Mouse (Mus musculus) hindbrain, embryonic 14.5 days (tissue): ENCODE data around the gene Mob3b. TPM values are rescaled to one million over a fixed set of nuclear protein-coding genes. Genes with fewer than 3 reads are reported as not detected.

Experiments
- ATAC-seq: fragments of 200-750 bp; cut with Nextera tagmentation; 2 replicates; pipeline ENCODE4 v1.8.0; 2017; ENCODE audit warnings: moderate number of reproducible peaks, mild to moderate bottlenecking, moderate TSS enrichment, moderate library complexity; ENCODE audit not compliant: low FRiP score
- DNase-seq: peaks from one replicate; pipeline ENCODE4 v3.0.0-alpha.2; 2015; ENCODE audit warnings: low spot score
- H3K27ac ChIP-seq: fragments of 300-500 bp; sonication (generic); 2 replicates; pipeline ENCODE4 v1.5.1; 2014; ENCODE audit warnings: mild to moderate bottlenecking, moderate library complexity
- H3K27me3 ChIP-seq: fragments of 300-500 bp; sonication (generic); 2 replicates; pipeline ENCODE4 v1.6.1; 2014; ENCODE audit warnings: mild to moderate bottlenecking, low read length, mixed read lengths; ENCODE audit not compliant: control insufficient read depth, insufficient read depth
- H3K36me3 ChIP-seq: fragments of 300-500 bp; sonication (generic); replicated peaks from 2 replicates; pipeline ENCODE4 v1.6.1; 2014; ENCODE audit not compliant: control insufficient read depth, insufficient read depth
- H3K4me1 ChIP-seq: fragments of 300-500 bp; sonication (generic); replicated peaks from 2 replicates; pipeline ENCODE4 v1.6.1; 2014; ENCODE audit warnings: antibody characterized with exemption, low read length, mixed read lengths; ENCODE audit not compliant: control insufficient read depth, insufficient read depth
- H3K4me2 ChIP-seq: fragments of 300-500 bp; sonication (generic); replicated peaks from 2 replicates; pipeline ENCODE4 v1.6.1; 2014; ENCODE audit warnings: mild to moderate bottlenecking, moderate library complexity
- H3K4me3 ChIP-seq: fragments of 300-500 bp; sonication (generic); replicated peaks from 2 replicates; pipeline ENCODE4 v1.5.1; 2014; ENCODE audit warnings: mild to moderate bottlenecking, low read length
- H3K9ac ChIP-seq: fragments of 300-500 bp; sonication (generic); 2 replicates; pipeline ENCODE4 v1.6.1; 2014
- H3K9me3 ChIP-seq: fragments of 300-500 bp; sonication (generic); 2 replicates; pipeline ENCODE4 v1.6.1; 2016; ENCODE audit warnings: low read length; ENCODE audit not compliant: control insufficient read depth
- WGBS: fragments of 180-500 bp; shearing (Covaris S2); extraction: QIAGEN DNeasy Blood & Tissue Kit; methylation state at CpG from one replicate; pipeline ENCODE4 v1.1.7; 2014; 5-methylcytosine and 5-hydroxymethylcytosine counted together
- polyA plus RNA-seq: library from polyadenylated mRNA; unstranded; fragments of >200 nt; fragmentation: Nextera tagmentation; extraction: Ambion mirVana; gene quantifications from 2 replicates; pipeline ENCODE4 v1.2.1, GENCODE M21; 2014

Mob3b gene
- polyA plus RNA-seq, 1 experiment from 2014 or later: 4.0 TPM

- H3K4me2 ChIP-seq: no peak overlapping the region
- H3K9me3 ChIP-seq: no peaks in the 10 kb centered on the region
Measured at GRCm38 (mm10) chr4:35006541-35007260, 150.6 kb downstream of the Mob3b start.

DNA sequence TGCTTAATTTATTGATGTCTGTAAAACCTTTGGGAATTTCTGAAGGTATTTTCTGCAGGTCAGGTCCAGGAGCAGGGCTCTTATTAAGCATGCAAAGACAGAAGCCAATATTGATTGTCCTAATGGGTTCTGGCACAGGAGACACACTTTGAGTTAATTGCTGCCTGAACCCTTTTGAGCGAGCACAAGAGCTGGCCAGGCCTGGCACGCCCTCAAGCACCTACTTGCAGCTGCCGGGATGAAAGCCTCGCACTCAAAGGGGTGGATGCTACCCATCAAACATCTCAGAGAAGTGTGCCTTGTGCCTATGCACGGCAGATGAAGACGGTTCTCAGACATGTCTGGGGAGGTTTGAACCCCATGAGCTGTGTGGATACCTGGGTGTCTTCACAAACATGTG, 151.2 kb downstream of the Mob3b start:
- H3K27ac ChIP-seq: peak overlapping the region; percentile 45; the same call in 1 of the 2 replicates
- H3K9ac ChIP-seq: no peak overlapping the region
- no peak overlapping the region for H3K4me3 ChIP-seq
- H3K27me3 ChIP-seq: no peaks in the 10 kb centered on the region
- ATAC-seq: peak; percentile 28; the same call in 1 of the 2 replicates
- no peak overlapping the region for H3K4me2 ChIP-seq
- no peaks in the 10 kb centered on the region for H3K9me3 ChIP-seq
- 0 out of 2 replicates have a peak, but pooled peaks cover 4% of the 10 kb centered on the region for H3K4me1 ChIP-seq
- DNase-seq: no peak
- 59% methylated on average over 6 of the region's 6 CpGs for WGBS
- H3K36me3 ChIP-seq: no peaks in the 10 kb centered on the region

More at GRCm38 (mm10) chr4:35006541-35007260, 150.6 kb downstream of the Mob3b start:
- Histone ChIP-seq H3K27me3 (no peaks in the 10 kb centered on the region), H3K9ac (no peak overlapping the region), H3K36me3 (no peaks in the 10 kb centered on the region), H3K27ac (peak overlapping the region; percentile 45; the same call in 1 of the 2 replicates), H3K4me3 (no peak overlapping the region), H3K4me1 (0 out of 2 replicates have a peak, but pooled peaks cover 4% of the 10 kb centered on the region)
- DNase-seq (no peak), ATAC-seq (no peak)
- WGBS: 49% methylated on average over 11 of the region's 11 CpGs

GRCm38 (mm10) chr4:35005068-35005769, 152.1 kb downstream of the Mob3b start:
- H3K9ac ChIP-seq: no peak overlapping the region
- no peak for ATAC-seq
- H3K4me3 ChIP-seq: no peak overlapping the region
- no peaks in the 10 kb centered on the region for H3K27me3 ChIP-seq
- no peak overlapping the region for H3K27ac ChIP-seq
- 77% methylated on average over 5 of the region's 5 CpGs for WGBS
- no peaks in the 10 kb centered on the region for H3K9me3 ChIP-seq
- no peak overlapping the region for H3K4me2 ChIP-seq
- 0 out of 2 replicates have a peak, but pooled peaks cover 4% of the 10 kb centered on the region for H3K4me1 ChIP-seq
- H3K36me3 ChIP-seq: no peaks in the 10 kb centered on the region
- DNase-seq: no peak

GRCm38 (mm10) chr4:35004473-35004872, 152.8 kb downstream of the Mob3b start:
- Histone ChIP-seq H3K9me3 (no peaks in the 10 kb centered on the region), H3K4me3 (no peak overlapping the region), H3K27ac (no peak overlapping the region), H3K27me3 (no peaks in the 10 kb centered on the region), H3K36me3 (no peaks in the 10 kb centered on the region), H3K9ac (no peak overlapping the region), H3K4me2 (no peak overlapping the region), H3K4me1 (0 out of 2 replicates have a peak, but pooled peaks cover 4% of the 10 kb centered on the region)
- DNase-seq (no peak), ATAC-seq (no peak)
- WGBS: 87% methylated on average over 8 of the region's 8 CpGs

DNA sequence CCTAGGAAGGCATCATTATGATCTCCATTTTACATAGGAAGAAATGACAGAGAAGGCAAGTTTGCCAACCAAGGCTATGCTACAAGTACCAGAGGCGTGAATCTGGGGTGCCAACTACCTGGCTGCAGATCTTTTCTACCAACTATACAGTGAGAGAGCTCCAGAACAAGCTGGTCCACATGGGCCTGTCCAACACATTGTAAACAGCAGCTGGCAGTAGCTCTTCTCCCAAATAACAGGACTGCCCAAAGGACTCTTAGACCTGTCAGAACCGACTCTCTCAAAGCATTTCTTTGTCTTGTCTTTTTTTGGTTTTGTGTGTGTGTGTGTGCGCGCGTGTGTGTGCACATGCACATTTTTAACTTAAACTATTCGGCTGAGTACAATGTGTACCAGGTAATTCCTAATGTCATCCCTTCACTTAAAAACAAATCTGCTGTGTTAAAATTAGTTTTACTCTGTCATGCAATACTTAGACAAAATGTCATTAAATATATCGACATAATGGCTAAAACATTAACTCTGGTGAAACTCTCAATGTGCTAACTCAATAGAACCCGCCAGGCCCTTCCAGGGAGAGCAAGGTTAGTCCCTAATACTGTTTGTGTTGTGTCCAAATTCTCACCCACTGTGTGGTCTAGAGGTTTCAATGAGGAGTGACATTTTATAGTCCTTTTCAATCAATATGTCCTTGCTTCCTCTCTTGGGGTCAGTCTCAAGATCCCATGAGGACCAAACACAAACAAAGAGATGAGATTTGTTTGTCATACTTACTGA, 153.5 kb downstream of the Mob3b start:
- no peak for ATAC-seq
- Histone ChIP-seq H3K4me3 (no peak overlapping the region), H3K9me3 (no peaks in the 10 kb centered on the region), H3K27me3 (no peaks in the 10 kb centered on the region), H3K4me2 (no peak overlapping the region), H3K36me3 (no peaks in the 10 kb centered on the region), H3K4me1 (0 out of 2 replicates have a peak, but pooled peaks cover 4% of the 10 kb centered on the region), H3K9ac (no peak overlapping the region), H3K27ac (no peak overlapping the region)
- WGBS: 90% methylated on average over 8 of the region's 8 CpGs
- no peak for DNase-seq

DNA sequence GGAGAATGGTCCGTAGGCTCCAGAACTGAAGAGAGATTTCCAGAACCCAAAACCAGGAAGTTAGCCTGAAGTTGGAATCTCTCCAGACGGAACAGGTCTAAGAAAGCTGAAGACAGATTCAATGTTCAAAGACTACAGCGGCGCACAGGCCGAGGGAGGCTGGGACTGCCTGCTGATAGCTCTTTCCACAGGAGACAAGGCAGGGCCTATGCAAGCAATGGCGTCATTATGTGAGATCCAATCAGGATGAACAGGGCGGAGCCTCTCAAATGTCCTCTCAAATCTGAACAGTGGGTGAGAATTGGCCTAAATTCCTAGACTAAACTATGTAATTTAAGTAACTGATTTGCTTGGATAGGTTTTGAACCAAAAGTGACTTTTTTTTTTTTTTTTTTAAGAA, 160.7 kb downstream of the Mob3b start:
- 84% methylated on average over 7 of the region's 7 CpGs for WGBS
- Histone ChIP-seq H3K9me3 (no peaks in the 10 kb centered on the region), H3K27me3 (no peaks in the 10 kb centered on the region), H3K4me3 (no peak overlapping the region), H3K36me3 (no peaks in the 10 kb centered on the region), H3K4me2 (no peak overlapping the region), H3K27ac (no peak overlapping the region), H3K9ac (no peak overlapping the region), H3K4me1 (peaks cover 23% of the 10 kb centered on the region)
- DNase-seq (no peak), ATAC-seq (no peak)

- Histone ChIP-seq H3K9ac (peak overlapping the region; percentile 41; the same call in 1 of the 2 replicates), H3K27ac (peak overlapping the region; percentile 79), H3K36me3 (no peaks in the 10 kb centered on the region), H3K4me1 (peaks cover 30% of the 10 kb centered on the region), H3K9me3 (no peaks in the 10 kb centered on the region), H3K4me3 (no peak overlapping the region), H3K4me2 (peak overlapping the region; percentile 32), H3K27me3 (no peaks in the 10 kb centered on the region)
- DNase-seq (no peak), ATAC-seq (0 out of 2 replicates have a peak, but pooled peaks have one; percentile 18)
- 24% methylated on average over 6 of the region's 6 CpGs for WGBS
Measured at GRCm38 (mm10) chr4:34993639-34993975, 163.7 kb downstream of the Mob3b start.

- peak overlapping the region; percentile 79 for H3K27ac ChIP-seq
- peak overlapping the region; percentile 41 for H3K9ac ChIP-seq
Measured at GRCm38 (mm10) chr4:34992866-34993638, 164.2 kb downstream of the Mob3b start.

More at GRCm38 (mm10) chr4:34992866-34993638, 164.2 kb downstream of the Mob3b start:
- ATAC-seq: peak; percentile 61
- H3K4me1 ChIP-seq: peaks cover 30% of the 10 kb centered on the region
- no peak overlapping the region for H3K4me3 ChIP-seq
- peak; percentile 52 for DNase-seq
- peak overlapping the region; percentile 32 for H3K4me2 ChIP-seq
- WGBS: 30% methylated on average over 22 of the region's 22 CpGs
- no peaks in the 10 kb centered on the region for H3K27me3 ChIP-seq
- no peaks in the 10 kb centered on the region for H3K9me3 ChIP-seq
- H3K36me3 ChIP-seq: no peaks in the 10 kb centered on the region
